Mouse (Mus musculus) heart, embryonic 14.5 days (tissue): ENCODE measurements around the gene Dhx33. TPM values are rescaled to one million over a fixed set of nuclear protein-coding genes. Genes with fewer than 3 reads are reported as not detected.

Experiments
- ATAC-seq: fragments of 200-750 bp; cut with Nextera tagmentation; 2 replicates; pipeline ENCODE4 v1.8.0; 2017; ENCODE audit warnings: low read depth, moderate TSS enrichment; ENCODE audit not compliant: insufficient number of reproducible peaks, insufficient read depth, low FRiP score
- H3K27ac ChIP-seq, 2 experiments: fragments of 200-500 bp in 1 of 2; fragments of 300-500 bp in 1 of 2; sonication (generic) in 1 of 2; replicated peaks in 1 of 2; 2 replicates each; pipeline ENCODE4 v1.5.1; 2012 to 2014; ENCODE audit warnings: low read depth in 2 of 2, low read length in 2 of 2, control low read depth in 1 of 2, mild to moderate bottlenecking in 1 of 2, mixed read lengths in 1 of 2; ENCODE audit not compliant: control insufficient read depth in 1 of 2, insufficient read depth in 1 of 2
- H3K27me3 ChIP-seq: fragments of 300-500 bp; sonication (generic); 2 replicates; pipeline ENCODE4 v1.6.1; 2014; ENCODE audit warnings: mild to moderate bottlenecking, low read length, control low read depth; ENCODE audit not compliant: control insufficient read depth, insufficient read depth
- H3K36me3 ChIP-seq: fragments of 300-500 bp; sonication (generic); 2 replicates; pipeline ENCODE4 v1.6.1; 2014; ENCODE audit warnings: mild to moderate bottlenecking, control low read depth, low read length, mixed read lengths; ENCODE audit not compliant: control insufficient read depth, insufficient read depth
- H3K4me1 ChIP-seq, 2 experiments: fragments of 200-500 bp in 1 of 2; fragments of 300-500 bp in 1 of 2; sonication (generic) in 1 of 2; 2 replicates each; pipeline ENCODE4 v1.6.1; 2012 to 2014; ENCODE audit warnings: low read length in 2 of 2, control low read depth in 1 of 2, mixed read lengths in 1 of 2; ENCODE audit not compliant: control insufficient read depth in 2 of 2, insufficient read depth in 2 of 2
- H3K4me2 ChIP-seq: fragments of 300-500 bp; sonication (generic); 2 replicates; pipeline ENCODE4 v1.6.1; 2014; ENCODE audit warnings: mild to moderate bottlenecking, low read length
- H3K4me3 ChIP-seq, 2 experiments: fragments of 200-500 bp in 1 of 2; fragments of 300-500 bp in 1 of 2; sonication (generic) in 1 of 2; 2 replicates each; pipeline ENCODE4 v1.5.1; 2012 to 2014; ENCODE audit warnings: low read length in 2 of 2, mild to moderate bottlenecking in 2 of 2, control low read depth in 1 of 2, low read depth in 1 of 2, moderate library complexity in 1 of 2; ENCODE audit not compliant: control insufficient read depth in 1 of 2, insufficient read depth in 1 of 2
- H3K9ac ChIP-seq: fragments of 300-500 bp; sonication (generic); 2 replicates; pipeline ENCODE4 v1.6.1; 2014; ENCODE audit warnings: mild to moderate bottlenecking, low read length
- H3K9me3 ChIP-seq: fragments of 300-500 bp; sonication (generic); 2 replicates; pipeline ENCODE4 v1.6.1; 2016; ENCODE audit warnings: low read length, control low read depth; ENCODE audit not compliant: control insufficient read depth
- WGBS: fragments of 180-500 bp; shearing (Covaris S2); extraction: QIAGEN DNeasy Blood & Tissue Kit; methylation state at CpG from one replicate; pipeline ENCODE4 v1.1.7; 2014; 5-methylcytosine and 5-hydroxymethylcytosine counted together
- polyA plus RNA-seq: library from polyadenylated mRNA; unstranded; fragments of >200 nt; fragmentation: Nextera tagmentation; extraction: Ambion mirVana; gene quantifications from 2 replicates; pipeline ENCODE4 v1.2.1, GENCODE M21; 2014

Gene Dhx33
- polyA plus RNA-seq, result 13.3 and 13.6 TPM in 2 replicates

DNA sequence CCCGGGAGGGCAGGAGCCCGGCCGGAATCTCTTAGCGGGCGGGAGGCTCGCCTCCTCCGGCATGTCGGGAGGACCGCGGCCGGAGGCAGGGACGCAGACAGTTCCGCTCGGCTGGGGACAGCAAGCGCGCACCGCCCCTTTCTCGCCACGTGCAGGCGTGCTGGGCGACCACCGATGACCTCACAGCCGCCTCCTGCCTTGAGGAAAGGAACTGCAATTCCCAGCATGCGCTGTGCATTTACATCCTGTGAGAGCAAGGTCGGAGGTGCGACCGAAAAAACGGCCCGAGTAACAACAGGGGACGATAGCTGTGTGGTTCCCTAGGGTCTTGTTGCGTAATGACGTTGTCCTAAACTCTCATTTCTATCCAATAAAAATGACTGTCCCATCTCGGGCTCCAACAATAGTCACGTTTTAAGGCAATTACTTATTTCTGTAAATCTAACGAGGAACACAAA lies at the start of gene Dhx33:
Dhx33 (minus strand) TSS at position 122 of the 458 bp plus-strand sequence.
- Histone ChIP-seq H3K4me2 (peak within 1 kb of the TSS; percentile 83), H3K4me1 (peaks cover 3 to 17% of the 10 kb centered on the region in 2 experiments; a peak in 3 of 4 replicates), H3K27ac (peak within 1 kb of the TSS; percentile 44 to 84), H3K9me3 (no peaks in the 10 kb centered on the region), H3K9ac (peak within 1 kb of the TSS; percentile 79), H3K36me3 (peaks cover 41% of the 10 kb centered on the region), H3K27me3 (no peaks in the 10 kb centered on the region), H3K4me3 (peak within 1 kb of the TSS; percentile 67 to 86)
- WGBS, result under 1% methylated on average over 34 of the region's 35 CpGs
- ATAC-seq, result peak; percentile 98

DNA sequence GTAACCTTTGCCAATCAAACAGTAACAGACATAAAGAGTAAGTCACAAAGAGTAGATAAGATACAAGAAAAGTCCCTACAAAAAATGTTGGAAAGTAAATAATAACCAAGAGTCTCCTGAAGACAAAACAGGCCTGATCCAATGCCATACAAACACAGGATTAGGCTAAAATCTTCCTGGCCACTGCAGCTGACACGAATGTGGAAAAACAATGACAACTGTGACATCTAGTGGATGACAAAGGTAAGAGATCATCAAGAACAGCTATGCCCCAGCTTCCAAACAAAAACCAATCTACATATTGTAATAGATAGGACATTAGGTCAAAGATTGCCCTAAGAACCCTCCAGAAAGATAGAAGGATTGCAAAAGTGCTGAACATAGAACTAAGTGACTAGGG lies 48.3 kb upstream of the Dhx33 start:
- 4% methylated on average over 1 of the region's 1 CpGs for WGBS
- no peak for ATAC-seq

DNA sequence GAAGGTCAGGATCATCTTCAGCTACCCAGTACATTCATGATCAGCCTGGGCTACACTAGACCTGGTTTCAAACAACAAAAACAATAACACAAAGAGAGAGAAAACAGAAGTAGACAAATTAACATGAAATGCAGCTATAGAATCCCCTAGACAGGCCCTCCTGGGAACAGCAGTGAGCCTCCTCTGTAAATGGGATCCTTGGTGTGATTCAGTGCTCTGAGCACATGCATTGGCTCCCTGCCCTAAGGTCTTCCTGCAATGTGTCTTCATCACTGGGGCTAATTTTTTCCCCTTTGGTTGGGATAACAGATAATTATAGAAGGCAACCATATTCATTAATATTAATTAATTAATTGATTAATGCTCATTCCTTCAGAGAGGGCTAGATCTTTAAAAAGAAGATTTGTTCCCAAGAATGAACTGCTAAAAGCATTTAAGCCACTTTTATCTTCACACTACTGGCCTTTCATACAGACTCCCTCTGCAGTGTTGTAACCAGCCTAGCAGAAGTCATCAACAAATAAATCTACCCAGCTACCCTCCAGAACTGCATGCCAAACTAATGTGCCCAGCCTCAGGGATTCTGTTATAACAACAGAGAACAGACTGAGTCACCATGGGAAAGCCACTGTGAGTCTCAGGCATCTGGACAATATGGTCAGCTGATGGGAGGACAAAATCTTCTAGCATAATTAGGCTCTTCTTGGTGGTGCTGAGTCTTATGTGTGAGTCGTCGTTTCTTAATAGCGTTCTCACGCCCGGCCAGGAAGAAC lies 35.5 kb upstream of the Dhx33 start:
- Histone ChIP-seq H3K9ac (no peak overlapping the region), H3K36me3 (no peaks in the 10 kb centered on the region), H3K4me3 (no peak overlapping the region), H3K4me2 (no peak overlapping the region), H3K9me3 (0 out of 2 replicates have a peak, but pooled peaks cover 3% of the 10 kb centered on the region), H3K27ac (no peak overlapping the region), H3K4me1 (no peaks in the 10 kb centered on the region), H3K27me3 (no peaks in the 10 kb centered on the region)
- WGBS, result 100% methylated on average over 5 of the region's 5 CpGs
- no peak for ATAC-seq

More for the DNA sequence above, 48.3 kb upstream of the Dhx33 start:
- Histone ChIP-seq H3K27me3 (no peaks in the 10 kb centered on the region), H3K9me3 (no peaks in the 10 kb centered on the region), H3K27ac (no peak overlapping the region), H3K4me3 (no peak overlapping the region), H3K4me2 (no peak overlapping the region), H3K36me3 (no peaks in the 10 kb centered on the region), H3K9ac (no peak overlapping the region), H3K4me1 (no peaks in the 10 kb centered on the region)

DNA sequence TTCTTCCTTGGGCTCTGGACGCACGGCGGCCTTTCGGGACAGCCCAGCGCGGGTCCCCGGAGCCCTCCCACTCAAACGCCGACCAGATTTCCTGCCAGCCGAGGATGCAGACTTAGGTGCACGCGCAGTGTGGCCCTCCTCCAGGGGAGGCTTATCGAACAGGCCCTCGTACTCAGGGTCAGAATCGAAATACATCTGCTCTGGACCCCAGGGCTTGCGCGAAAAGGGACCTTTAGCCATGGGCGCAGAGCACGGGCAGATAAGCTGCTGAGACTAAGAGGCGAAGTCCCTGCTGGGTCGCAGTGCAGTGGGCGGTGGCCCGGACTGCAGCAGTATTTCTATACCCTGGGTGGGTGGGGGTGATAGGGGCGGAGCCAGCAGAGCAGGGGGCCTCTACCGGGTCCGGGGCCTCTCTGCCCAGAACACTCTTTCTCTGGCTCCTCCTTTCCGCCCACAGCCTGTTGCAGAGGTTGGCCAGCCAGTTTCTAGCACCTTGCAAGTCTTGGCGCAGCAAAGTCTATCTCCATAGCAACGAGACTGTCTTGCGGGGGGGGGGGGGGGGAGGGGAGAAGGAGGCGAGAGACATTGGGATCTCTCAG lies 29.0 kb upstream of the Dhx33 start, which contains the start of gene 6330403K07Rik:
6330403K07Rik (minus strand) TSS at position 351 of the 599 bp plus-strand sequence.
- ATAC-seq, result peak; percentile 88
- Histone ChIP-seq H3K4me3 (peak within 1 kb of the TSS; percentile 52 to 53), H3K9ac (peak within 1 kb of the TSS; percentile 69), H3K27me3 (no peaks in the 10 kb centered on the region), H3K4me2 (peak within 1 kb of the TSS; percentile 87), H3K4me1 (no peaks in the 10 kb centered on the region), H3K27ac (peak within 1 kb of the TSS; percentile 17 to 46), H3K36me3 (peaks cover 1% of the 10 kb centered on the region; the same call in 1 of the 2 replicates), H3K9me3 (no peaks in the 10 kb centered on the region)
- whole genome bisulfite sequencing, result under 1% methylated on average over 30 of the region's 31 CpGs

DNA sequence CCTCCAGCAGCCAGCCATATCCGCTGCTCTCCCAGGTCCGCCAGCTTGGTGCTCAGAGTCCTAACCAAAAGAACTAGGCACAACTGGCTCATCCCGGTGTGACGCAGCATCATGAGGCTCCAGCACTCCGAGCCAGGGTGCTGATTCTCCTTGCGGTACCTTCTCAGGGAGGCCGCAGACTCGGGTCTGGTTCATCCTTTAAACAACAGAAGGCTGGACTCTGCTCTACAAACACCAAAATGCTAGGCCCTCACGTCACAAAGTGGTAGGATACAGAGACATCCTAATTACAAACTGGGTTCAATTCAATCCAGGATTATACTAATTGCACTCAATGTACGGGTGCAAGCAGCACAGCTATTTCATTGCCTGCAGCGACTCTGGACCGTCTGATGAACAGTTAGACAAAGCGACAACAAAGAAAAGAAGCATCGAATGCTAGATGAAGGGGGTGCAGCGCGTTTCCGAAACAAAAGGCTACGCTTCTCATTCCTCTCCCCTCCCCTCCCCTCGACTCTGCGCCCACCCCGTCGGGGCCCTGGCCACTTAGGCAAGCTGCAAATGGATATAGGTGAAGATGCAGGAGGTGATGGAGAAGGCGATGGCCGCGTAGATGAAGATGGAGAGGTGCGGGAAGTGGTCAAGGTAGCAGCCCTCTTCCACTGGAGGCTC lies 28.4 kb upstream of the Dhx33 start:
- Histone ChIP-seq H3K36me3 (peaks cover 8% of the 10 kb centered on the region), H3K27ac (peak overlapping the region; percentile 17 to 46), H3K27me3 (no peaks in the 10 kb centered on the region), H3K4me1 (no peaks in the 10 kb centered on the region), H3K9me3 (no peaks in the 10 kb centered on the region), H3K4me3 (peak overlapping the region; percentile 52 to 53), H3K9ac (peak overlapping the region; percentile 69), H3K4me2 (peak overlapping the region; percentile 87)
- WGBS, result 9% methylated on average over 26 of the region's 26 CpGs
- no peak for ATAC-seq

DNA sequence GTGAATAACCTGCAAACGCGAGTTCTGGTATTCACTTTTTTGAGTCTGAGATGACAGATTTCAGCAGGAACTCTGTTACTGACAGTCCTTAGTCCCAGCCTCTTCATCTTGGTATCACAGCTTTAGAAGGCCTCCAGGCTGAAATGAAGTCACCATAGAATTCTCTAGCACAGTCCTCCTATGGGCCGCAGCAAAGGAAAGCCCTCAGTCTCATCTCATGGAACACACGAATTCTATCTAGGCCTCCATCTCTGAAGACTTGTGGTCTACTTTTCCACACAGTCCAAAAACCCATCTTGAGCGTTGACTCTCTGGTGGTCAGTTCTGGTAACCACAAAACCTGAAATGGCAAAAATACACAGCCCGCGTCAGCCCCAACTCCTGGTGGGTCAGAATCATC lies 27.8 kb upstream of the Dhx33 start:
- Histone ChIP-seq H3K27ac (no peak overlapping the region), H3K9ac (peak overlapping the region; percentile 69; the same call in 1 of the 2 replicates), H3K36me3 (peaks cover 13% of the 10 kb centered on the region), H3K4me2 (peak overlapping the region; percentile 87), H3K27me3 (no peaks in the 10 kb centered on the region), H3K9me3 (no peaks in the 10 kb centered on the region), H3K4me1 (no peaks in the 10 kb centered on the region), H3K4me3 (peak overlapping the region; percentile 52 to 53; a peak in 3 of 4 replicates)
- ATAC-seq, result no peak
- 64% methylated on average over 7 of the region's 7 CpGs for WGBS

DNA sequence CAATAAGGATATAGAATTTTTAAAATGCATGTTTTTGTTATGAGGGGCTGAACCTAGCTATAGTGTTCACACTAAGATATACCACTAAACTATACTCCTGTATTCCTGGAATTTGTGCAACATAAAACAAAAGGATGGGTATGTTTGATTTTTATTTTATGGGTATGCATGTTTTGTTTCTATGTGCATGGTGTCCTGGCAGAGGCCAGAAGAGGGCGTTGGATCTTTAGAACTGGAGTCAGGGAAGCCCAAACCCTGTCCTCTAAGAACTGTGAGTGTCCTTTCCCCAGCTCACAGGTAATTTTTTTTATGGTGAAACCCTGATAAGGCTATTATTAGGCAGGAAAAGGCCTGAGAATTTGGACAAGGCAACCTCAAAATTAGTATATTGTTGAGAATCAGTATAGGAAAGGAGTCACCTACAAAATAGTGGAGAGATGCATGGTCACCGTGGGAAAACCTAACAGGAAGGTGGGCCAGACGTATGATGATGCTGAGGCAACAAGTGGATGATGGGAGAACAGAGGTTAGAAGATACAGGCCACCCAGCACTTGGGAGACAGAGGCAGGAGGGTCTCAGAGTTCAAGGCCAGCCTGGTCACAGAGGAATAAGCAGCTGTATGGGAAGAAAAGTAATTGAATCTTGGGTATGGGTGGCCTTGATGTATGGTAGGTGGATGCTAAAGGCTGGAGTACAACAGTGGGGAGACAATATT lies 25.3 kb upstream of the Dhx33 start:
- 71% methylated on average over 3 of the region's 3 CpGs for WGBS
- no peak for ATAC-seq
- no peak overlapping the region for H3K4me3 ChIP-seq
- H3K4me1 ChIP-seq, result no peaks in the 10 kb centered on the region
- H3K27me3 ChIP-seq, result no peaks in the 10 kb centered on the region
- H3K27ac ChIP-seq, result no peak overlapping the region
- peaks cover 38% of the 10 kb centered on the region for H3K36me3 ChIP-seq
- no peak overlapping the region for H3K9ac ChIP-seq
- H3K4me2 ChIP-seq, result no peak overlapping the region
- no peaks in the 10 kb centered on the region for H3K9me3 ChIP-seq
